Mouse (Mus musculus) liver, postnatal 0 days (tissue): ENCODE measurements around the gene Ercc6. TPM values are rescaled to one million over a fixed set of nuclear protein-coding genes. Genes with fewer than 3 reads are reported as not detected.

ENCODE experiments used
- ATAC-seq: fragments of 200-750 bp; cut with Nextera tagmentation; 2 replicates; pipeline ENCODE4 v1.8.0; 2017; ENCODE audit warnings: mild to moderate bottlenecking, moderate library complexity
- DNase-seq: peaks from one replicate; pipeline ENCODE4 v3.0.0-alpha.2; 2016
- H3K27ac ChIP-seq: fragments of 300-500 bp; sonication (generic); 2 replicates; pipeline ENCODE4 v1.5.1; 2014; ENCODE audit warnings: antibody characterized with exemption, moderate library complexity, mild to moderate bottlenecking, low read depth
- H3K27me3 ChIP-seq: fragments of 300-500 bp; sonication (generic); 2 replicates; pipeline ENCODE4 v1.6.1; 2014; ENCODE audit warnings: low read length, control low read depth, mixed read lengths; ENCODE audit not compliant: insufficient read depth
- H3K36me3 ChIP-seq: fragments of 300-500 bp; sonication (generic); replicated peaks from 2 replicates; pipeline ENCODE4 v1.6.1; 2014; ENCODE audit warnings: mild to moderate bottlenecking, control low read depth, low read length, moderate library complexity, mixed read lengths; ENCODE audit not compliant: insufficient read depth
- H3K4me1 ChIP-seq: fragments of 300-500 bp; sonication (generic); 2 replicates; pipeline ENCODE4 v1.6.1; 2014; ENCODE audit warnings: antibody characterized with exemption, mild to moderate bottlenecking, control low read depth; ENCODE audit not compliant: insufficient read depth
- H3K4me2 ChIP-seq: fragments of 300-500 bp; sonication (generic); 2 replicates; pipeline ENCODE4 v1.6.1; 2014; ENCODE audit warnings: low read depth, mild to moderate bottlenecking, low read length, moderate library complexity, mixed read lengths
- H3K4me3 ChIP-seq: fragments of 300-500 bp; sonication (generic); 2 replicates; pipeline ENCODE4 v1.5.1; 2014; ENCODE audit warnings: low read depth, low read length
- H3K9ac ChIP-seq: fragments of 300-500 bp; sonication (generic); replicated peaks from 2 replicates; pipeline ENCODE4 v1.6.1; 2014; ENCODE audit warnings: mild to moderate bottlenecking, moderate library complexity
- H3K9me3 ChIP-seq: fragments of 300-500 bp; sonication (generic); 2 replicates; pipeline ENCODE4 v1.6.1; 2016; ENCODE audit warnings: mild to moderate bottlenecking, control low read depth, low read length, mixed read lengths
- CTCF ChIP-seq: sonication (generic); IDR thresholded peaks from 2 replicates; pipeline ENCODE4 v1.5.1; 2016; ENCODE audit warnings: antibody characterized with exemption, low read depth
- EP300 ChIP-seq: IDR thresholded peaks from 2 replicates; pipeline ENCODE4 v1.6.1; 2016; ENCODE audit warnings: antibody characterized with exemption, low read depth, mild to moderate bottlenecking
- WGBS: fragments of 180-500 bp; shearing (Covaris S2); extraction: QIAGEN DNeasy Blood & Tissue Kit; methylation state at CpG from one replicate; pipeline ENCODE4 v1.1.7; 2014; ENCODE audit not compliant: insufficient replicate concordance; 5-methylcytosine and 5-hydroxymethylcytosine counted together
- polyA plus RNA-seq: library from polyadenylated mRNA; unstranded; fragments of >200 nt; fragmentation: Nextera tagmentation; extraction: Ambion mirVana; gene quantifications from 2 replicates; pipeline ENCODE4 v1.2.1, GENCODE M21; 2015

Gene Ercc6
- polyA plus RNA-seq, 1 experiment from 2014 or later: 5.4 TPM

DNA sequence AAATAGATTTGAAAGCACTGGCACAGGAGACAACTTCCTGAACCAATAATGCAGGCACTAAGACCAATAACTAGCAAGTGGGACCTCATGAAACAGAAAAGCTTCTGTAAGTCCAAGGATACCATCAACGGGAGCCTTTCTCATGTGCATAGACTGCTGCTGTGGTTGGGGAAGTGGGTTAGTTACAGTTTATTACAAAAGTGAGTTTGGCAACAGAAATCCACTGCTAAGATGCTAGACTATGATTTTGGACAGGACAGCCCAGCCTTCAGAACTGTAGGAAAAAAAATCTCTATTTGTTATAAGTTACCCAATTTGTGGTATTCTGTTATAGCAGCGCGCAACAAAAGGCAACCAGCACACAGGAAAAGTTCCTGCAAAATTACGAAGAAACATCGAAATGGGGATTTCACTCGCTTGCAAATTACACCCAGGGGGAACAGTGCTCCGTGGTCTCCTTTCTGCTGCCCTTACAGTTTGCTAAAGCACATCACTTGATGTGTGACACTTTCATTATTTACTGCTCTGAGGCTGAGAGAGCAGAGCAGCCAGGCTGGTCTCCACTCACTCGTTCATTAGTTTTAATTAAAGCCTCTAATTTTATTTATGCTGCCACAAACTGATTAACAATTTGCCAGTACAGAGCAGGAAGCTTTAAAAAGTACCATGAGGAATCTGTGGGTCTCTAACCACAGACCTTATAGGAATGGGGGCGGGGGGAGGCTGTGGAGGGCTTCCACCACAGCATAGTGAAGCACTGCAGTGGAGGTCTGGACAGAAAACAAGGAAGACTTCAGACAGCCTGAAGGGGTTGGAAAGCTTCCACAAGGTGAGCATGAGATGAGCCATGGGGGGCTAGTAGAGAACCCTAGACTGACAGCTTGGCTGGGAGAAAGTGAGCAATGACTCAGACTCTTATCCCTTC, 10.3 kb upstream of the Ercc6 start:
- Histone ChIP-seq H3K27me3 (no peaks in the 10 kb centered on the region), H3K4me2 (no peak overlapping the region), H3K4me3 (no peak overlapping the region), H3K36me3 (no peaks in the 10 kb centered on the region), H3K4me1 (peaks cover 3% of the 10 kb centered on the region), H3K9me3 (no peaks in the 10 kb centered on the region), H3K27ac (no peak overlapping the region), H3K9ac (no peak overlapping the region)
- DNase-seq: no peak
- TF ChIP-seq EP300 (no peak), CTCF (no peak)
- ATAC-seq: no peak
- 49% methylated on average over 9 of the region's 9 CpGs for WGBS

- ATAC-seq (no peak), DNase-seq (no peak)
- Histone ChIP-seq H3K27me3 (no peaks in the 10 kb centered on the region), H3K27ac (no peak overlapping the region), H3K4me2 (no peak overlapping the region), H3K9ac (no peak overlapping the region), H3K36me3 (no peaks in the 10 kb centered on the region), H3K4me3 (no peak overlapping the region), H3K9me3 (no peaks in the 10 kb centered on the region), H3K4me1 (peaks cover 9% of the 10 kb centered on the region)
- TF ChIP-seq CTCF (no peak), EP300 (no peak)
- 64% methylated on average over 1 of the region's 1 CpGs for WGBS
Measured at GRCm38 (mm10) chr14:32503897-32504296, 9.4 kb upstream of the Ercc6 start.

GRCm38 (mm10) chr14:32506329-32506728, 7.0 kb upstream of the Ercc6 start:
- Histone ChIP-seq H3K9ac (no peak overlapping the region), H3K27ac (no peak overlapping the region), H3K36me3 (no peaks in the 10 kb centered on the region), H3K4me3 (no peak overlapping the region), H3K4me2 (no peak overlapping the region), H3K27me3 (no peaks in the 10 kb centered on the region), H3K9me3 (no peaks in the 10 kb centered on the region), H3K4me1 (peaks cover 9% of the 10 kb centered on the region)
- no peak for TF ChIP-seq EP300
- TF ChIP-seq CTCF: no peak
- WGBS: 78% methylated on average over 10 of the region's 10 CpGs
- no peak for ATAC-seq
- DNase-seq: no peak

GRCm38 (mm10) chr14:32507216-32507615, 6.1 kb upstream of the Ercc6 start:
- H3K36me3 ChIP-seq: no peaks in the 10 kb centered on the region
- ATAC-seq (no peak), DNase-seq (no peak)
- TF ChIP-seq EP300: no peak
- no peak for TF ChIP-seq CTCF
- WGBS: 78% methylated on average over 4 of the region's 4 CpGs
- H3K27ac ChIP-seq: no peak overlapping the region
- no peak overlapping the region for H3K9ac ChIP-seq
- no peaks in the 10 kb centered on the region for H3K9me3 ChIP-seq
- no peak overlapping the region for H3K4me2 ChIP-seq
- H3K27me3 ChIP-seq: no peaks in the 10 kb centered on the region
- peaks cover 9% of the 10 kb centered on the region for H3K4me1 ChIP-seq
- H3K4me3 ChIP-seq: no peak overlapping the region

- Histone ChIP-seq H3K4me3 (no peak overlapping the region), H3K4me2 (0 out of 2 replicates have a peak overlapping the region, but pooled peaks have one; percentile 7), H3K36me3 (no peaks in the 10 kb centered on the region), H3K27me3 (no peaks in the 10 kb centered on the region), H3K4me1 (peaks cover 14% of the 10 kb centered on the region), H3K9ac (no peak overlapping the region), H3K9me3 (no peaks in the 10 kb centered on the region), H3K27ac (no peak overlapping the region)
- no peak for ATAC-seq
- TF ChIP-seq EP300 (no peak), CTCF (no peak)
- 31% methylated on average over 10 of the region's 10 CpGs for WGBS
- no peak for DNase-seq
Measured at GRCm38 (mm10) chr14:32508105-32508835, 5.1 kb upstream of the Ercc6 start.

- Histone ChIP-seq H3K36me3 (no peaks in the 10 kb centered on the region), H3K4me1 (peaks cover 23% of the 10 kb centered on the region), H3K9me3 (no peaks in the 10 kb centered on the region), H3K27ac (no peak overlapping the region), H3K27me3 (no peaks in the 10 kb centered on the region), H3K4me2 (no peak overlapping the region), H3K4me3 (no peak overlapping the region), H3K9ac (no peak overlapping the region)
- DNase-seq: no peak
- no peak for TF ChIP-seq CTCF
- no peak for TF ChIP-seq EP300
- WGBS: 64% methylated on average over 6 of the region's 6 CpGs
- ATAC-seq: no peak
Measured at GRCm38 (mm10) chr14:32509443-32509961, 3.8 kb upstream of the Ercc6 start.
